Comparison of ENCODE assay signal across 8 mouse cellular contexts in the genomic region with DNA sequence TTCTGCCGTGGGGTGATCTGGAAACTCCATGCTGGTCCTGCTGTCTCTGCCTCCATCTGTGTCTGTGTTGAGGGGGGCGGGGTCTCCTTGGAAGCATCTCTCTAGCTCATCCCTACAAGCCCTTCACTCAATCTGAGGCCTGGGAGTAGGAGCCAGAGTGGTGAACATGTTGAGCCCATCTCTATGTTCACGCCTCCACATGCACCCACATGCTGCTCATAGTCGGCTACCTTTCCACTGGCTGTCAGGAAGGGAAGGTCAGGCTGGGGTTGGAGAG. TPM values are rescaled to one million over a fixed set of nuclear protein-coding genes. Genes with fewer than 3 reads are reported as not detected.
DNase-seq lines count a peak whose midpoint lies in the region; ATAC-seq and TF ChIP-seq lines count a peak whose summit lies in the region.

No protein-coding gene starts in this region.

- H3K9ac ChIP-seq in heart, adult 2 months (ENCODE audit: low read depth, low read length), result peak overlapping the region; percentile 81
- no peak overlapping the region; the same call in 1 of the 2 replicates for H3K9ac ChIP-seq in forebrain, embryonic 15.5 days (replicated peaks)
- H3K9ac ChIP-seq in liver, embryonic 16.5 days (ENCODE audit: low read depth, low read length), result no peak overlapping the region

- peaks cover 5% of the 10 kb centered on the region for H3K4me1 ChIP-seq in heart, adult 2 months (ENCODE audit: control insufficient read depth, insufficient read depth, low read length)
- peaks cover 35% of the 10 kb centered on the region for H3K4me1 ChIP-seq in forebrain, embryonic 15.5 days
- no peaks in the 10 kb centered on the region for H3K4me1 ChIP-seq in liver, embryonic 16.5 days (ENCODE audit: control insufficient read depth, low read depth, low read length)

- no peak for TF ChIP-seq EP300 in heart, adult 2 months (IDR thresholded peaks at IDR 0.05; ENCODE audit: insufficient read depth, low read depth, low read length)

- intact Hi-C loops in heart, adult 2 months (cut with DNase I), result no loop called here
- intact Hi-C loops in heart, postnatal 36 days (cut with DNase I), result no loop called here

- H3K4me2 ChIP-seq in forebrain, embryonic 15.5 days (replicated peaks), result peak overlapping the region; percentile 80
- H3K4me2 ChIP-seq in liver, embryonic 16.5 days (ENCODE audit: low read depth, low read length), result 0 out of 2 replicates have a peak overlapping the region, but pooled peaks have one; percentile 35

- H3K27me3 ChIP-seq in heart, adult 2 months (ENCODE audit: control insufficient read depth, insufficient read depth, low read length), result no peaks in the 10 kb centered on the region
- no peaks in the 10 kb centered on the region for H3K27me3 ChIP-seq in forebrain, embryonic 15.5 days
- peaks cover 11% of the 10 kb centered on the region for H3K27me3 ChIP-seq in liver, embryonic 16.5 days (ENCODE audit: control insufficient read depth, insufficient read depth, low read depth, low read length)

- H3K27ac ChIP-seq in heart, adult 2 months, result peak overlapping the region; percentile 65
- H3K27ac ChIP-seq in forebrain, embryonic 15.5 days (replicated peaks), result no peak overlapping the region; the same call in 1 of the 2 replicates
- H3K27ac ChIP-seq in liver, embryonic 16.5 days (ENCODE audit: low read length), result no peak overlapping the region

- ATAC-seq in forebrain, embryonic 15.5 days (replicated peaks), result peak; percentile 26
- no peak for ATAC-seq in liver, embryonic 16.5 days (ENCODE audit: low read depth)

- 64% methylated on average over 4 of the region's 4 CpGs for WGBS in heart, adult 2 months
- WGBS in forebrain, embryonic 15.5 days, result 38% methylated on average over 4 of the region's 4 CpGs
- 42% methylated on average over 4 of the region's 4 CpGs for WGBS in liver, embryonic 16.5 days (ENCODE audit: insufficient replicate concordance)

- peak overlapping the region; percentile 52 for H3K4me3 ChIP-seq in heart, adult 2 months
- H3K4me3 ChIP-seq in forebrain, embryonic 15.5 days, result peak overlapping the region; percentile 40
- H3K4me3 ChIP-seq in liver, embryonic 16.5 days (ENCODE audit: low read depth, low read length), result 0 out of 2 replicates have a peak overlapping the region, but pooled peaks have one; percentile 4

- TF ChIP-seq CTCF in heart, adult 2 months (IDR thresholded peaks at IDR 0.05), result no peak

- H3K79me2 ChIP-seq in heart, adult 2 months (replicated peaks; ENCODE audit: control insufficient read depth, insufficient read depth, low read length), result no peaks in the 10 kb centered on the region

- no peak for TF ChIP-seq POLR2A in heart, adult 2 months (IDR thresholded peaks at IDR 0.05; ENCODE audit: insufficient read depth, low read depth, low read length)

- DNase-seq in heart, adult 2 months, result peak in 1 of 2 experiments; percentile 32
- no peak for DNase-seq in heart, postnatal 36 days
- DNase-seq in 3T3-L1 (ENCODE audit: low read depth, low spot score), result peak; percentile 48
- DNase-seq in spleen, postnatal 36 days (ENCODE audit: low spot score in 2 of 2), result no peak
- no peak for DNase-seq in thymus, postnatal 0 days (ENCODE audit: low spot score)
- no peak for DNase-seq in T-cell, adult 2 months (ENCODE audit: low spot score)

- H3K36me3 ChIP-seq in heart, adult 2 months (ENCODE audit: control insufficient read depth, insufficient read depth, low read length), result no peaks in the 10 kb centered on the region
- no peaks in the 10 kb centered on the region for H3K36me3 ChIP-seq in forebrain, embryonic 15.5 days
- no peaks in the 10 kb centered on the region for H3K36me3 ChIP-seq in liver, embryonic 16.5 days (ENCODE audit: control insufficient read depth, insufficient read depth)

- no peaks in the 10 kb centered on the region for H3K9me3 ChIP-seq in forebrain, embryonic 15.5 days
- H3K9me3 ChIP-seq in liver, embryonic 16.5 days (replicated peaks; ENCODE audit: control insufficient read depth, low read length), result no peaks in the 10 kb centered on the region

RNA-seq across cellular contexts. Expression of a gene that starts 0.5 kb away (rescaled TPM):
- total RNA-seq in heart, adult 2 months (2021), result 1 to 10 TPM; 5.0 to 5.5 TPM
- polyA plus RNA-seq in heart, adult 2 months (2012; rRNA removed), result 7.2 and 8.4 TPM in 2 replicates
- total RNA-seq in heart, postnatal 36 days (2021), result 1 to 10 TPM; 7.4 to 8.5 TPM
- 4.6 and 5.1 TPM in 2 replicates for polyA plus RNA-seq in forebrain, embryonic 15.5 days (2015; fragmentation: Nextera tagmentation; extraction: Ambion mirVana)
- 3.0 and 3.1 TPM in 2 replicates for polyA plus RNA-seq in liver, embryonic 16.5 days (2015; fragmentation: Nextera tagmentation; extraction: Ambion mirVana)
- 3.5 and 6.2 TPM in 2 replicates for polyA plus RNA-seq in thymus, postnatal 0 days (2015; fragmentation: Nextera tagmentation; extraction: Ambion mirVana)

RNA-seq across cellular contexts. Expression of a gene that starts 54.2 kb away (rescaled TPM):
- total RNA-seq in heart, adult 2 months (2021), result 10 to 100 TPM; 31.4 to 38.0 TPM
- polyA plus RNA-seq in heart, adult 2 months (2012; rRNA removed), result 59.3 and 63.7 TPM in 2 replicates
- total RNA-seq in heart, postnatal 36 days (2021), result 10 to 100 TPM; 37.5 to 37.6 TPM
- polyA plus RNA-seq in forebrain, embryonic 15.5 days (2015; fragmentation: Nextera tagmentation; extraction: Ambion mirVana), result 68.1 and 70.3 TPM in 2 replicates
- 40.6 and 43.6 TPM in 2 replicates for polyA plus RNA-seq in liver, embryonic 16.5 days (2015; fragmentation: Nextera tagmentation; extraction: Ambion mirVana)
- polyA plus RNA-seq in thymus, postnatal 0 days (2015; fragmentation: Nextera tagmentation; extraction: Ambion mirVana), result 62.1 and 65.4 TPM in 2 replicates
